Mouse (Mus musculus): Measurements from ENCODE around the gene Olfr1375. TPM values are rescaled to one million over a fixed set of nuclear protein-coding genes. Genes with fewer than 3 reads are reported as not detected.
"Not testable (repeated sequence)": the region's sequence is repeated elsewhere in the genome, so short reads cannot be mapped to it uniquely, and the experiment has no call there.

Olfr1375 gene
- total RNA-seq (2021): not detected

- intact Hi-C loops (cut with DNase I): not testable (repeated sequence)
These were observed at the start of gene Olfr1375 for GRCm38 (mm10) chr11:51047809-51048208. TSS of gene Olfr1375 (plus strand) at chr11:51048109.

DNA sequence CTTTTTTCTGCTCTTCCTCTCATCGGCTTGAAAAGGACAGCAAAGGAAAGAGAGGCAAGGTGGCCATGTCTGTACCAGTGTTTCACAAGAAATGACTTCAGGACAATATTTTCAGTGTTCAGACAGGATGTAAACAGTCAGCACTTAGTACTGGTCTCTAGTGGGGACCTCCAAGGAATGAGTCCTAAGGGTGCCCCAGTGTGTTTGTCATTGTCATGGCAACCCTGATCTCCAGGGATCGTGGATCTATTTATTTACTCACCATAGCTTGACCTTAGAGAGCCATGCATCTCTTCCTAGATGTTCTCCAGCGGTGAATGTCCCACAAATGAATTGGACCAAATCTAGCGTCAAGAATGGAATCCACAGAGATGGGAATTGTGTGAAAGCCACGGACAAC lies 44.6 kb upstream of the Olfr1375 start, which contains the start of gene Olfr51:
Olfr51 (plus strand) TSS at position 301 of the 400 bp plus-strand sequence.
- DNase-seq (ENCODE audit: low spot score in 2 of 2): no peak
- intact Hi-C loops (cut with DNase I): no loop called here

More at GRCm38 (mm10) chr11:51047809-51048208, at the start of gene Olfr1375:
- not testable (repeated sequence) for DNase-seq (ENCODE audit: low spot score in 2 of 2)

- DNase-seq (ENCODE audit: low spot score in 2 of 2): no peak
- intact Hi-C loops (cut with DNase I): no loop called here
These were observed 36.1 kb upstream of the Olfr1375 start for GRCm38 (mm10) chr11:51011821-51012220.

DNA sequence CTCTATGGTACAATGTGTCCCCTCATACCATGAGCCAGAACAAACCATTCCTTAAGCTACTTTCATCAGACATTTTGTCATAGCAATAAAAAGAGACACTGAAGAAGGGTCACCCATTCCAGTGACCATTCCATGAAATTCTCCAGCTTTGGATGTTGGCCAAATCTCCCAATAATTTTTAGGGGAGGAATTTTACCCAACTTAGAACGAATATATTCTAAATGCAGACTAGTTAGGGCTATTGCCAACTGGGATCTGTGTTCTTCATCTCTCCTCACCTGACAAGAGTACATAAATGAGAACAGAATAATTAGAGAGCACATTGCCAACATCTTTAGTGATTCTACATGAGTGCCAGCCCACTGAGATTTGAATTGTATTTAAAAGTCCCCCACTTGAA lies 34.0 kb upstream of the Olfr1375 start, which contains the start of gene Olfr54:
Olfr54 (plus strand) TSS at position 301 of the 400 bp plus-strand sequence.
- DNase-seq (ENCODE audit: low spot score in 2 of 2): no peak
- intact Hi-C loops (cut with DNase I): no loop called here

DNA sequence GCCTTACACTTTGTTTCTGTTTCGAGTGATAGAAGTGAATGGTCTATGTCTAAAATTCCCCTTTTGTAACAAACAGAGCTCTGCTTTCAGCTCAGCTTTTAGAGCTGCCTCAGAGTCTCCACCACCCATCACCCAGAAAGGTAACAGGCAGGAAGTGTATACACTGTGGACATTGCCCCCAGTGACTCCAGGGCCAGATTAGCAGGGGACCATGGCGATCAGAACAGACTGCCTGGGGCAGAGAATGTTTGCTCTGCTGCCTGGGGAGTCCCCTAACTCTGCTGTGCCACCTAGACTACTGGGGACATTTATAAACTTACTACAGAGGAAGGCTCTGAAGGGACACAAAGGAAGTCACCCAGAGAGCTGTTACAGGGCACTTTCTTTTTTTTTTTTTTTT lies 31.6 kb upstream of the Olfr1375 start:
- DNase-seq (ENCODE audit: low spot score in 2 of 2): no peak
- intact Hi-C loops (cut with DNase I): no loop called here

DNA sequence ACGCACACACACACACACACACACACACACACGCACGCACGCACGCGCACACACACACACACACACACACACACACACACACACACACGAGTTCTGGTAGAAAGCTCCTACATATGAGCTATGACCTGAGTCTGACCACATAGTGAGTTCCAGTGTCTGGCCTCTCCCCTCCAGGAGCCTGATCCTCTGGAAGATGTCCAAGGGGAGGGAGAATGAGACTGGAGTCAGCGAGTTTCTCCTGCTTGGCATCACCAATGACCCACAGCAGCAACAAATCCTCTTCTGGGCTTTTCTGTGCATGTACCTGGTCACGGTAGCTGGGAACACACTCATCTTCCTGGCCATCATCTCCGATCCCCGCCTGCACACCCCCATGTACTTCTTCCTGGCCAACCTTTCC lies 21.1 kb upstream of the Olfr1375 start:
- intact Hi-C loops (cut with DNase I); DNase-seq (ENCODE audit: low spot score in 2 of 2): not testable (repeated sequence)

DNA sequence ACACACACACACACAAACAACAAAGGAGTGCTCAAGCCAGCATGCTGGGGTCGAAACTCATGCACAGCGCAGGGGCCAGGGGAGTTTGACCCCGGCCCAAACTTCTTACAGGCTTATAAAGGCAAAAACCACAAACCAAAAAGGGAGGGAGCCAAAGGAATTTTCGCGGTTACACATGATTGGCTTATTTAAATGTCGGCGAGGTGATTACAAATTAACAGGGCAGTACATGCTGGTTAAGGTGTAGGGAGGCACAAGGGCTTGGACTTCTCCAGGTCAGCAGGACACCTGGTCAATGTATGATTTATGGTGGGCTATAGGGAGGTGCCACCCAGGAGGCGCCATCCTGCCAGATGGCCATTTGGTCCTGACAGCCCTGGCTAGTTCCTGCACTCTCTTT lies 18.5 kb upstream of the Olfr1375 start:
- DNase-seq (ENCODE audit: low spot score in 2 of 2); intact Hi-C loops (cut with DNase I): not testable (repeated sequence)

GRCm38 (mm10) chr11:51030225-51030624 lies 17.7 kb upstream of the Olfr1375 start:
- intact Hi-C loops (cut with DNase I): no loop called here
- no peak for DNase-seq (ENCODE audit: low spot score in 2 of 2)

- intact Hi-C loops (cut with DNase I): loop anchor here (1.0 kb wide), 1 partner anchor 93 kb away; no protein-coding TSS in a partner anchor
- peak in 1 of 2 experiments; percentile 5 for DNase-seq (ENCODE audit: low spot score in 2 of 2)
These were observed 15.1 kb upstream of the Olfr1375 start for GRCm38 (mm10) chr11:51032851-51033250.

DNA sequence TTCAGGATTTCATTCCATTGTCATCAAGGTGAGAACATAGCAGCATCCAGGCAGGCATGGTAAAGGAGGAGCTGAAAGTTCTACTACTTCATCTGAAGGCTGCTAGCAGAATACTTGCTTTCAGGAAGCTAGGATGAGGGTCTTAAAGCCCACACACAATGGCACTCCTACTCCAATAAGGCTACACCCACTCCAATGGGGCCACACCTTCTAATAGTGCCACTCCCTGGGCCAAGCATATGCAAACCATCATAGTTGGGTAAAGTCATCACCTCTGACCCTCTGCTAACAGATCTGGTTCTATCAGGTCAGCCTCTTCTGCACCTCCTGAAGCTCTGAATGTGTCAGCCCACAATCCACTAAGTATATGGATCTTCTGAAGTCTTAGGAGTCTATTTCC lies 13.8 kb upstream of the Olfr1375 start:
- DNase-seq (ENCODE audit: low spot score in 2 of 2); intact Hi-C loops (cut with DNase I): not testable (repeated sequence)

GRCm38 (mm10) chr11:51035951-51036350 lies 12.0 kb upstream of the Olfr1375 start:
- intact Hi-C loops (cut with DNase I): no loop called here

GRCm38 (mm10) chr11:51044776-51045175 lies 3.1 kb upstream of the Olfr1375 start:
- DNase-seq (ENCODE audit: low spot score in 2 of 2); intact Hi-C loops (cut with DNase I): not testable (repeated sequence)

More at GRCm38 (mm10) chr11:51035951-51036350, 12.0 kb upstream of the Olfr1375 start:
- DNase-seq (ENCODE audit: low spot score in 2 of 2): no peak

DNA sequence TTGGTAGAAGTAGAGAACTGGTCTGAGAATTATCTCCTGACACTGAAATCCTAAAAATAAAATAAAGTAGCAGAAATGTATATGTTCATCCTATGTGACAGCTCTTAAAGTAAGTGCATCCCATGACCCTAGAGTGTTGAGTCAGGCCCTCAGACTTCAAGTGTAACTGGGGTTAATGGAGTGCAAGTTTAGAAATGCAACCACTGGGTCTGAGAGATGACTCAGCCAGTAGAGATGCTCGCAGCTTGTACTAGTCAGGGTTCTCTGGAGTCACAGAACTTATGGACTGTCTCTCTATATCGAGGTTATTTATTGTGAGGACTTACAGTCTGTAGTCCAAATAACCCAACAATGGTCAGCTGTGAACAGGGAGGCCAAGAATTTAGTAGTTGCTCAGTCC lies 3.8 kb downstream of the Olfr1375 start:
- intact Hi-C loops (cut with DNase I): loop anchor here (5.0 kb wide), 1 partner anchor 109 kb away; the partner anchor contains the start of gene 4933414I15Rik
- no peak for DNase-seq (ENCODE audit: low spot score in 2 of 2)

DNA sequence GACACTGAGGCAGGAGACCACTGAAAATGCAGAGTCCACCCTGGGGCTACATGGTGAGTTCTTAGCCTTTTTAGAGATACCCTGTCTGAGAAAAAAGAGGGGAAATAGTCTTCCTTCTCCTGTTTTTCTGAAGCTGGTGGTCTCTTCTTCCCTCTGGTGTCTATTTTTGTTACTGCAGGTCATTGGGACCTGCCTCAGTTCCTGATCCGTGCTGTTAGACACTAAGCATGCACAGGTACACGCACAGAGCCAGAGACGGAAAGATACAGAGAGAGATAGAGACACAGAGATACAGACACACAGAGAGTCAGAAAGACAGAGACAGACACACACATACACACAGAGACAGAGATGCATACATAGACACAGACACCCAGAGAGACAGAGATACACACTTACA lies 5.3 kb downstream of the Olfr1375 start:
- intact Hi-C loops (cut with DNase I): loop anchor here (5.0 kb wide), 1 partner anchor 111 kb away; the partner anchor contains the start of gene 4933414I15Rik

DNA sequence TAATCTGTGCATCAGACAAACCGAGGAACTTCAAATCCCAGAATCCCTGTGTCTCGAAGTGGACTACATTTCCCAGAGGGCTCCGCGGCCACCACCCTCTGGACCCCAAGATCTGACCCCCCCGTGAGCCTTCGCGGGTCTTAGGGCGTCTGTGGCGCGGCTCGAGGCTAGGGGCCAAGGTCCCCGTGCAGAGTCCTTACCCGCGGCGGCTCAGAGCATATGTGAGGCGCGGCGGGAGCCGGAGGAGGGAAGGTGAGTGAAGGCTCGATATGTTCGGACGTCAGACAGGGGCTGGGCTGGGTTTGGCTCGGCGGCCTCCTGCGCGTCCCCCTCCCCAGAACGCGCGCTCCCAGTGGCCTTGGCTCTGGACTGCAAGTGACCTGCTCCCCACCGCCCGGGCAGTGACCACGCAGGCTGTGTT lies 11.3 kb downstream of the Olfr1375 start, which contains the start of gene Zfp354a:
Zfp354a (plus strand) TSS at position 107 of the 421 bp plus-strand sequence.
- intact Hi-C loops (cut with DNase I): loop anchor here (5.0 kb wide), 2 partner anchors 127 to 203 kb away; partner anchors contain the start of genes BC049762, Clk4 and Zfp354b
- peak; percentile 74 to 75 for DNase-seq (ENCODE audit: low spot score in 2 of 2)

More for the DNA sequence above, 5.3 kb downstream of the Olfr1375 start:
- no peak for DNase-seq (ENCODE audit: low spot score in 2 of 2)

DNA sequence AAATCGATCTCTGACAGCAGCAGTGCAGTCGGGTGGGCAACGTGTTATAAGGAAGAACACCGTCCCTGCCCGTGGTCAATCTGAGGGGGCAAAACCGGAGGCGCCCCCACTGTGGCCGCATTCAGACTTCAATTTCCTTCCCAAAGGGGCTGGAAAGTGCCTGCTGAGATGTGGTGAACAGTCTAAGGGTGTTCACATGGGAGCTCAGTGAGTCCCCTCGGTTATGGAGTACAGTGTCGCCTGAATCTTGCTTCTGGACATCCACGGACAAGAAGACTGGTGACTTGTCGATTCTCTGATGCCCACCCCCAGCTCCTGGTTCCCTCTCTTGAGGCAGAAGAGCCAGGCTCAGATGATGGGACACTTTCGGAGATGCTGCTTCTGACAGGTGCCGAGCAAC lies 11.7 kb downstream of the Olfr1375 start:
- intact Hi-C loops (cut with DNase I): loop anchor here (5.0 kb wide), 2 partner anchors 127 to 203 kb away; partner anchors contain the start of genes BC049762, Clk4 and Zfp354b
- no peak for DNase-seq (ENCODE audit: low spot score in 2 of 2)

DNA sequence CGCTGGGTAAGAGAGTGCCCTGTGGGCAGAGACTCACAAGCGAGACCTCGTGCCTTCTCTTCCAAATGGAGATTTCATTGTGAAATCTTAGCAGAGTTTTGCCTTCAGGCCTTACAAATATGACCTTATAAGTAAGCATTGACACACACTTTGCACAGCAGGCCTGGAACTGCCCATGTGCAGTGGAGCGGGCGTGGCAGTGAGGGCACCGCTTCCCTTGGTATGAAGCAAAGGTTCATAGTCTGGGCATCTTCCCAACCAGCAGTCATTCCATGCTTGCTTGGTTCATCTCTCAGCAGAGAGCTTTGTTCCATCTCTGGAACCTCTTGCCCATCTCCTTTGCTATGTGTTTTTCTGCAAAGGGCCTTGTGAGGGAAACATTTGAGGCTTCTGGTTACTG lies 13.1 kb downstream of the Olfr1375 start:
- DNase-seq (ENCODE audit: low spot score in 2 of 2): no peak
- intact Hi-C loops (cut with DNase I): no loop called here

- intact Hi-C loops (cut with DNase I): no loop called here
- no peak for DNase-seq (ENCODE audit: low spot score in 2 of 2)
These were observed 15.4 kb downstream of the Olfr1375 start for GRCm38 (mm10) chr11:51063276-51063675.

DNA sequence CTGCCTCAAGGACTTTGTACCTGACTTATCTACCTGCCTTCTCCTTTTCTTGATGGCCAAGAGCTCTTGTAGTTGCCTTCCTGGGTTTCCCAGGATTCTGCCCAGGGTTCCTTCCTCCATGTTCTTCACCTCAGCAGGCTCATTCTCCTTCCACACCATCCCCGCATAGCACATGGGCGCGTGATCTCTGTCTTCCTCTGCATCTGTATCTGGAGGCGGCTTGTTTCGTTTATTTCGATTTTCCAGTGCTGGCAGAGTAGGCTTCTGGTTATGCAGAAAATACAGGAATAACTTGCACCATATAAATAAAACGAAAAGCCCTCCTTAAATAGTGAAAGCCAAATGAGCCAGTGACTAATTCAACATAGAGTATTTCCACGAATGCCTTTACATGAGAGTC lies 15.9 kb downstream of the Olfr1375 start:
- intact Hi-C loops (cut with DNase I): no loop called here
- peak; percentile 13 to 78 for DNase-seq (ENCODE audit: low spot score in 2 of 2)

GRCm38 (mm10) chr11:51084527-51084926 lies 36.6 kb downstream of the Olfr1375 start:
- intact Hi-C loops (cut with DNase I): no loop called here
- no peak for DNase-seq (ENCODE audit: low spot score in 2 of 2)

GRCm38 (mm10) chr11:51085269-51085668 lies 37.4 kb downstream of the Olfr1375 start:
- intact Hi-C loops (cut with DNase I): no loop called here
- peak; percentile 28 to 38 for DNase-seq (ENCODE audit: low spot score in 2 of 2)

Measured in left cerebral cortex, postnatal 25 days (tissue).